Mouse (Mus musculus) stomach, embryonic 15.5 days (tissue): ENCODE data around the gene Tgm1. TPM values are rescaled to one million over a fixed set of nuclear protein-coding genes. Genes with fewer than 3 reads are reported as not detected.

Experiments used
- ATAC-seq: fragments of 200-750 bp; cut with Nextera tagmentation; 2 replicates; pipeline ENCODE4 v1.8.0; 2017; ENCODE audit warnings: low read depth, moderate number of reproducible peaks, moderate TSS enrichment; ENCODE audit not compliant: insufficient read depth, low FRiP score
- H3K27ac ChIP-seq: fragments of 300-500 bp; sonication (generic); 2 replicates; pipeline ENCODE4 v1.5.1; 2015; ENCODE audit warnings: mild to moderate bottlenecking, inconsistent platforms
- H3K27me3 ChIP-seq: fragments of 300-500 bp; sonication (generic); replicated peaks from 2 replicates; pipeline ENCODE4 v1.6.1; 2015; ENCODE audit warnings: inconsistent platforms
- H3K36me3 ChIP-seq: fragments of 300-500 bp; sonication (generic); 2 replicates; pipeline ENCODE4 v1.6.1; 2015; ENCODE audit warnings: inconsistent platforms
- H3K4me1 ChIP-seq: fragments of 300-500 bp; sonication (generic); 2 replicates; pipeline ENCODE4 v1.6.1; 2015; ENCODE audit warnings: inconsistent platforms
- H3K4me2 ChIP-seq: fragments of 300-500 bp; sonication (generic); 2 replicates; pipeline ENCODE4 v1.6.1; 2015; ENCODE audit warnings: mild to moderate bottlenecking, inconsistent platforms
- H3K4me3 ChIP-seq: fragments of 300-500 bp; sonication (generic); replicated peaks from 2 replicates; pipeline ENCODE4 v1.5.1; 2015; ENCODE audit warnings: inconsistent platforms
- H3K9ac ChIP-seq: fragments of 300-500 bp; sonication (generic); 2 replicates; pipeline ENCODE4 v1.6.1; 2015; ENCODE audit warnings: inconsistent platforms
- H3K9me3 ChIP-seq: fragments of 300-500 bp; sonication (generic); 2 replicates; pipeline ENCODE4 v1.6.1; 2016; ENCODE audit warnings: inconsistent platforms
- WGBS: fragments of 180-500 bp; shearing (Covaris S2); methylation state at CpG from one replicate; pipeline ENCODE4 v1.1.7; 2015; 5-methylcytosine and 5-hydroxymethylcytosine counted together
- polyA plus RNA-seq: library from polyadenylated mRNA; unstranded; fragments of >200 nt; fragmentation: Nextera tagmentation; extraction: Ambion mirVana; gene quantifications from 2 replicates; pipeline ENCODE4 v1.2.1, GENCODE M21; 2015

Tgm1 gene
- polyA plus RNA-seq, 1 experiment from 2014 or later: 30.5 TPM

GRCm38 (mm10) chr14:55706051-55706600 lies 7.6 kb downstream of the Tgm1 start:
- no peaks in the 10 kb centered on the region for H3K9me3 ChIP-seq
- H3K36me3 ChIP-seq: no peaks in the 10 kb centered on the region
- H3K4me3 ChIP-seq: no peak overlapping the region
- no peak overlapping the region for H3K4me2 ChIP-seq
- no peak overlapping the region for H3K27ac ChIP-seq
- no peak overlapping the region for H3K9ac ChIP-seq
- no peak for ATAC-seq
- no peaks in the 10 kb centered on the region for H3K27me3 ChIP-seq
- 83% methylated on average over 8 of the region's 8 CpGs for WGBS
- no peaks in the 10 kb centered on the region for H3K4me1 ChIP-seq

GRCm38 (mm10) chr14:55702761-55703160 lies 11.0 kb downstream of the Tgm1 start:
- H3K4me3 ChIP-seq: no peak overlapping the region
- H3K27me3 ChIP-seq: no peaks in the 10 kb centered on the region
- no peak overlapping the region for H3K9ac ChIP-seq
- no peaks in the 10 kb centered on the region for H3K4me1 ChIP-seq
- no peak for ATAC-seq
- no peak overlapping the region for H3K27ac ChIP-seq
- no peaks in the 10 kb centered on the region for H3K9me3 ChIP-seq
- WGBS: 48% methylated on average over 6 of the region's 6 CpGs
- no peaks in the 10 kb centered on the region for H3K36me3 ChIP-seq
- no peak overlapping the region for H3K4me2 ChIP-seq

- Histone ChIP-seq H3K4me1 (no peaks in the 10 kb centered on the region), H3K4me3 (no peak overlapping the region), H3K36me3 (no peaks in the 10 kb centered on the region), H3K27ac (no peak overlapping the region), H3K9me3 (no peaks in the 10 kb centered on the region), H3K9ac (no peak overlapping the region), H3K4me2 (no peak overlapping the region), H3K27me3 (no peaks in the 10 kb centered on the region)
- 57% methylated on average over 9 of the region's 9 CpGs for WGBS
- ATAC-seq: no peak
Observed at GRCm38 (mm10) chr14:55701131-55701530, 12.6 kb downstream of the Tgm1 start.

GRCm38 (mm10) chr14:55697226-55697625 lies 16.5 kb downstream of the Tgm1 start:
- H3K4me1 ChIP-seq: no peaks in the 10 kb centered on the region
- ATAC-seq: no peak
- no peaks in the 10 kb centered on the region for H3K9me3 ChIP-seq
- H3K36me3 ChIP-seq: no peaks in the 10 kb centered on the region
- 78% methylated on average over 4 of the region's 4 CpGs for WGBS
- H3K27me3 ChIP-seq: no peaks in the 10 kb centered on the region
- H3K4me2 ChIP-seq: no peak overlapping the region
- no peak overlapping the region for H3K27ac ChIP-seq
- H3K4me3 ChIP-seq: no peak overlapping the region
- no peak overlapping the region for H3K9ac ChIP-seq

- Histone ChIP-seq H3K9ac (no peak overlapping the region), H3K27ac (no peak overlapping the region), H3K9me3 (no peaks in the 10 kb centered on the region), H3K4me1 (no peaks in the 10 kb centered on the region), H3K36me3 (no peaks in the 10 kb centered on the region), H3K4me2 (no peak overlapping the region), H3K27me3 (no peaks in the 10 kb centered on the region), H3K4me3 (no peak overlapping the region)
- 63% methylated on average over 10 of the region's 10 CpGs for WGBS
- no peak for ATAC-seq
Observed at GRCm38 (mm10) chr14:55689433-55689832, 24.3 kb downstream of the Tgm1 start.

GRCm38 (mm10) chr14:55682118-55682493 lies 31.6 kb downstream of the Tgm1 start:
- ATAC-seq: 0 out of 2 replicates have a peak, but pooled peaks have one; percentile 2

GRCm38 (mm10) chr14:55681160-55682117 lies 32.3 kb downstream of the Tgm1 start, which contains the start of gene Tinf2:
Gene Tinf2, minus strand, starts transcription at chr14:55681820.
- under 1% methylated on average over 66 of the region's 66 CpGs for WGBS
- peak within 1 kb of the TSS; percentile 87 for H3K4me2 ChIP-seq

More at GRCm38 (mm10) chr14:55682118-55682493, 31.6 kb downstream of the Tgm1 start:
- H3K27me3 ChIP-seq: no peaks in the 10 kb centered on the region
- H3K9me3 ChIP-seq: no peaks in the 10 kb centered on the region
- H3K27ac ChIP-seq: peak overlapping the region; percentile 17; the same call in 1 of the 2 replicates
- peaks cover 26% of the 10 kb centered on the region for H3K36me3 ChIP-seq
- WGBS: 8% methylated on average over 3 of the region's 3 CpGs
- peak overlapping the region; percentile 83 for H3K4me3 ChIP-seq
- H3K9ac ChIP-seq: peak overlapping the region; percentile 14; the same call in 1 of the 2 replicates
- peaks cover 14% of the 10 kb centered on the region; the same call in 1 of the 2 replicates for H3K4me1 ChIP-seq
- H3K4me2 ChIP-seq: peak overlapping the region; percentile 87

GRCm38 (mm10) chr14:55677615-55678014 lies 36.1 kb downstream of the Tgm1 start:
- Histone ChIP-seq H3K9ac (no peak overlapping the region), H3K36me3 (peaks cover 42% of the 10 kb centered on the region), H3K27ac (no peak overlapping the region), H3K4me1 (peaks cover 14% of the 10 kb centered on the region; the same call in 1 of the 2 replicates), H3K9me3 (no peaks in the 10 kb centered on the region), H3K4me2 (no peak overlapping the region), H3K27me3 (no peaks in the 10 kb centered on the region), H3K4me3 (no peak overlapping the region)
- ATAC-seq: no peak
- 80% methylated on average over 4 of the region's 4 CpGs for WGBS

More at GRCm38 (mm10) chr14:55681160-55682117, 32.3 kb downstream of the Tgm1 start, which contains the start of gene Tinf2:
- no peaks in the 10 kb centered on the region for H3K27me3 ChIP-seq
- H3K4me3 ChIP-seq: peak within 1 kb of the TSS; percentile 83
- peak within 1 kb of the TSS; percentile 77 for H3K9ac ChIP-seq
- no peaks in the 10 kb centered on the region for H3K9me3 ChIP-seq
- H3K27ac ChIP-seq: peak within 1 kb of the TSS; percentile 90
- ATAC-seq: peak; percentile 97
- peaks cover 31% of the 10 kb centered on the region for H3K36me3 ChIP-seq
- peaks cover 14% of the 10 kb centered on the region; the same call in 1 of the 2 replicates for H3K4me1 ChIP-seq

- Histone ChIP-seq H3K9me3 (no peaks in the 10 kb centered on the region), H3K9ac (peak overlapping the region; percentile 73; the same call in 1 of the 2 replicates), H3K27me3 (no peaks in the 10 kb centered on the region), H3K4me2 (peak overlapping the region; percentile 64), H3K36me3 (peaks cover 25% of the 10 kb centered on the region), H3K4me1 (0 out of 2 replicates have a peak, but pooled peaks cover 4% of the 10 kb centered on the region), H3K4me3 (peak overlapping the region; percentile 73), H3K27ac (peak overlapping the region; percentile 89; the same call in 1 of the 2 replicates)
- WGBS: 71% methylated on average over 7 of the region's 7 CpGs
- ATAC-seq: no peak
Observed at GRCm38 (mm10) chr14:55672741-55673060, 41.0 kb downstream of the Tgm1 start.

GRCm38 (mm10) chr14:55671833-55672740 lies 41.6 kb downstream of the Tgm1 start, which contains the start of the genes Gmpr2 and Nedd8:
Gene Gmpr2, plus strand, starts transcription at chr14:55671941.
Gene Nedd8, minus strand, starts transcription at chr14:55672124.
- peak within 1 kb of the TSS; percentile 89 for H3K27ac ChIP-seq
- peak within 1 kb of the TSS; percentile 73 for H3K9ac ChIP-seq
- 0 out of 2 replicates have a peak, but pooled peaks cover 4% of the 10 kb centered on the region for H3K4me1 ChIP-seq
- H3K4me3 ChIP-seq: peak within 1 kb of the TSS; percentile 73
- peak within 1 kb of the TSS; percentile 64 for H3K4me2 ChIP-seq
- ATAC-seq: peak; percentile 96
- 1% methylated on average over 38 of the region's 38 CpGs for WGBS
- no peaks in the 10 kb centered on the region for H3K27me3 ChIP-seq
- H3K9me3 ChIP-seq: no peaks in the 10 kb centered on the region
- peaks cover 19% of the 10 kb centered on the region for H3K36me3 ChIP-seq

- no peaks in the 10 kb centered on the region for H3K9me3 ChIP-seq
- peak overlapping the region; percentile 89 for H3K27ac ChIP-seq
- H3K36me3 ChIP-seq: peaks cover 18% of the 10 kb centered on the region
- ATAC-seq: peak; percentile 28; the same call in 1 of the 2 replicates
- H3K4me2 ChIP-seq: peak overlapping the region; percentile 64
- H3K4me1 ChIP-seq: 0 out of 2 replicates have a peak, but pooled peaks cover 4% of the 10 kb centered on the region
- no peaks in the 10 kb centered on the region for H3K27me3 ChIP-seq
- H3K4me3 ChIP-seq: peak overlapping the region; percentile 73
- H3K9ac ChIP-seq: peak overlapping the region; percentile 73
- 0% methylated on average over 12 of the region's 12 CpGs for WGBS
Observed at GRCm38 (mm10) chr14:55671486-55671832, 42.3 kb downstream of the Tgm1 start.
